Mouse (Mus musculus) megakaryocyte, adult 5-6 weeks (primary cell): ENCODE measurements around the gene Hoxc9. TPM values are rescaled to one million over a fixed set of nuclear protein-coding genes. Genes with fewer than 3 reads are reported as not detected.

Experiments used
- ATAC-seq: 2 replicates; pipeline ENCODE4 v1.8.0; 2016; ENCODE audit warnings: mild to moderate bottlenecking, inconsistent platforms; ENCODE audit not compliant: poor library complexity, severe bottlenecking
- total RNA-seq, 2 experiments: library from RNA; stranded (forward) in 1 of 2; stranded (reverse) in 1 of 2; fragments of 153-499, 151-499 nt in 1 of 2; fragments of 221-1000, 200-1000 nt in 1 of 2; gene quantifications; 2 replicates each; pipeline versions ENCODE4 v1.2.3 to v1.2.4; 2015 to 2017

The Hoxc9 gene
- total RNA-seq (2015) = not detected in 2 replicates
- not detected in 2 replicates for total RNA-seq (2017)

DNA sequence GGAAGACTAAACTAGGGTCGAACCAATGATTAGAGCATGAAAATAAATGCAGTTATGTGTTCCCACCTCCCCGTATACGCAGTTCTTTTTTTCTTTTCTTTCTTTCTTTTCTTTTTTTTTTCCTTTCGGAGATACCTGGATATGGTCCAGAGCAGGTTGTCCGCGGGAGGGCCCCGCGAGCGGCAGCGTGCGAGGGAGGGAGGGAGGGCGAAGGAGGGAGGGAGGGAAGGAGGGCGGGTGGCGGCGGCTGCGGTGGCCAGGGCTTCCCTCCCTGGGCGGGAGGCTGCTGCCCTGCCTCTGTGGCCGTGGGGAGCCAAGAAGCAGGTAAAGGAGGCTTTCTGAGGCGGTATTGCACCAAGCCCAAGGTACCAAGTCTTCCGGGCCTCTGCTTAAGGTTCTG lies at the start of gene Hoxc9:
Hoxc9 (plus strand) TSS at position 269 of the 400 bp plus-strand sequence.
- ATAC-seq = no peak

GRCm38 (mm10) chr15:102927032-102927645 lies 49.1 kb upstream of the Hoxc9 start:
- ATAC-seq = no peak

- no peak for ATAC-seq
These were observed 44.4 kb upstream of the Hoxc9 start for GRCm38 (mm10) chr15:102931706-102932358.

- ATAC-seq = no peak
These were observed 41.8 kb upstream of the Hoxc9 start for GRCm38 (mm10) chr15:102934438-102934837.

GRCm38 (mm10) chr15:102934897-102935296 lies 41.3 kb upstream of the Hoxc9 start:
- ATAC-seq = no peak

DNA sequence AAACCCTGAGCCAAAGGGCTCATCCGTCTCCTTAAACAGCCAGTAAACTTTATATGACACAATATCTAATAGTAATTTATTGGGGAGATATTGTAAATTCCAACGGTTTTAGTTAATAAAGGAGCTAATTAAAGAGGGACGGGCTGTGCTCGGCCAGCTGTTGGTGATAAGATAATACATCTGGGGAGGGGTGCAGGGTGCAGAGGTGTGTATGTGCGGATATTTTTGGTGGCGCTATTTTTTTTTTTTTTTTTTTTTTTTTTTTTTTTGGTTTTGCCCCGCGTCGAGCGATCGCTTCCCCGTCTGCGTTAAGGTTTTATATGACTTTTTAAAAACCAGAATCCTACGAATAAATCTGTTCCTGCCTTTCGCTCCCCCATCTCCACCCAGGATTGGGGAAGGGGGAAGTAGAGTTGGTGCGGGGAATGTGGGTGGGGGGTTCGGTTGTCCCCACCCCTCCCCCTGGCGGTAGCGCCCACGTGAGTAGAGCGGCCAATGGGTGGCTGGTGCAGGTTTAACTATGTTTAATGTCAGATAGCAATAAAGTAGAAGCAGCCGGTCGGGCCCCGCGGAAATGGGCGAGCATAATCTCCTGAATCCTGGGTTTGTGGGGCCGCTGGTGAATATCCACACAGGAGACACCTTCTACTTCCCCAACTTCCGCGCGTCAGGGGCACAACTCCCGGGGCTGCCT lies 39.8 kb upstream of the Hoxc9 start, which contains the start of gene Hoxc12:
Hoxc12 (plus strand) TSS at position 479 of the 694 bp plus-strand sequence.
- no peak for ATAC-seq

- ATAC-seq = no peak
These were observed 39.1 kb upstream of the Hoxc9 start for GRCm38 (mm10) chr15:102937036-102937666.

GRCm38 (mm10) chr15:102939256-102940155 lies 36.7 kb upstream of the Hoxc9 start:
- no peak for ATAC-seq

DNA sequence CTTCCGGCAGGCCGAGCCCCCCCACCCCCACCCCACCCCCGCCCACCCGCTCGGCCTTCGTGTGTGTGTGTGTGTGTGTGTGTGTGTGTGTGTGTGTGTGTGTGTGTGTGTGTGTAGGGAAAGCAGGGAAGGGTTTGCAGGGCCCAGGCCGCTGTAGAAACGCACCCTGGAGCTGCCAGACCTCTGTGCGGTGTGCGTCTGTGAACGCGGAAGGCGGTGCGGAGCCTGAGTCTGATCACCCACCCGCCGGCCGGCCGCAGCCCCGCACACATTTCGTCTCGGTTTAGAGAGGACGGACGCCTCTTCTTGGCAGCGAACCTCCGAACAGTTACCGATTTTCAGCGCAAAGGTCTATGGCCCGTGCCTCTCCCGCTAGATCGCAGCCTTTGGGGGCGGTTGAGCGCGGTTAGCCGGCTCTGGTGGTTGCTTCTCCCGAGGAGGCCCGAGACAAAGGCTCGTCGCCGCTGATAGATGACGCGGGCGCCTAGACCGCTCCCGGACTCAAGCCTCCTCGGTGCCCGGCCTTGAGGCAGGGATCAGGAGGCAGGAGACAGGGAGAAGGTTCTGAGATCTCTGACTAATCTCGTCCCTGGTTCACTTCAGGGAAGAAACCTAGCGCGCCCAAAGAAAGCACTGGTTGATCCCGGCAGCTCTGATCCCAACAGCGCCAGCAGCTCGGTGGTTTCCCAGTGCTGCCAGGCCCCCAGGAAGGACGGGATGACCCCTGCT lies 33.3 kb upstream of the Hoxc9 start:
- no peak for ATAC-seq

- ATAC-seq = no peak
These were observed 32.8 kb upstream of the Hoxc9 start for GRCm38 (mm10) chr15:102943468-102943813.

DNA sequence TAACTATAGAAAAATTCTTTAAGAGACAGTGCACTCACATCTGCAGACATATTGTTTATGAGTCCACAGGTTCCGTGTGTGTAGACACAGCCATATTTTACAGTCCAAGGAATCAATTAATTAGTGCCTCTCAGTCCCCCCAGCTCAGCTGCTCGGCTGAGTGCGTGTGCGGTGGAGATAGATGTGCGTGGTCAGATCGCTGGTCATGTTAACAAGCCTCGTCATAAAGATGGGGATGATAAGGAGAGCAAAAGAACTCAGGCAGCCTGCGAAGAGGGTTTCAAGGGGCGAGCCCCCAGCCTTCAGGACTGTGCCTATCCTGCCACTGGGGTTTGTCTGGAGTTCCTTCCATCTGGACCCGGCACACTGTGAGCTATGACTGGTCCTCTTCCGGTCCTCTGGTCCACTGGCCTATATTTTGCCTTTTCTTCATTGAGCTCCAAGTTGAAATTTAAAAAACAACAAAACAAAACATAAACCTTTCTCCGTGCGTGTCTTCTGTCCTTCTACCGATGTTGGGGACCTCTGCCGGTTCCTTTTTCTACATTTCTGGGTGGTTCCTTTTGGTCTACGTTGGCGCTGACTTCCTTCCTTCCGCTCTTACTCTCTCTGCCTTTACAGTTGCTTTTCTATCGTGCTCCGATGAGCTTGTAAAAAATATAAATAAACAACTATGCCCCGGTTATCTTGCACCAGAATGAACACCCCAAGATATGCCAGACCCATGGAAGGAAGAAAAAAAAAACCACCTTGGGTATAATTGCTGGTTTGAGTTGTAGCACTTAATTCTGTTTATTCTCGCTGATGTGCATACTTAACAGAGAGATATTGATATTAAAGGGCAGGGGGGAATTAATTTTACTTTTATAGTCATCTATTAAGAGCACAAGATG lies 30.8 kb upstream of the Hoxc9 start:
- no peak for ATAC-seq

- ATAC-seq = no peak
These were observed 29.0 kb upstream of the Hoxc9 start for GRCm38 (mm10) chr15:102947276-102947675.

GRCm38 (mm10) chr15:102948842-102949241 lies 27.4 kb upstream of the Hoxc9 start:
- no peak for ATAC-seq

DNA sequence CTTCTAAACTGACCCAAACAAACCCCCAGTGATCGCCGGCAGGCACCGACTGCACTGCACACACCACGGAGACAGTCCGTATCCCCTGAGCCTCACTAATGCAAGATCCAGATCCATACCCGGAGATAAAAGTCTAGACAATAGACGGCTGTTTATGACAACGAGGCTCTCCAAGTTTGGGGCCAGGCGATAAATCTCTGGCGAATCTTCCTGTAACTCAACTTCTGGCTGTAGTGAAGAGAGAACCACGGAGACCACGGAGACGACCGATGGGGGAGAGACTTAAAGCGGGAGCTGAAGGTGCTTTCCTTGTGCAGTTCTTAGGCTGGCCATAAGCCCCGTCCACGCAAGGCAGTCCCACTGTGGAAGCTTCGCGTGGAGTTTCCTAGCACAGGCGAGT lies 26.5 kb upstream of the Hoxc9 start:
- no peak for ATAC-seq

- no peak for ATAC-seq
These were observed 25.4 kb upstream of the Hoxc9 start for GRCm38 (mm10) chr15:102950877-102951276.

GRCm38 (mm10) chr15:102953561-102953960 lies 22.7 kb upstream of the Hoxc9 start:
- no peak for ATAC-seq

GRCm38 (mm10) chr15:102954192-102955006 lies 21.8 kb upstream of the Hoxc9 start, which contains the start of gene Hoxc11:
Gene Hoxc11 (plus strand): TSS chr15:102954427.
- no peak for ATAC-seq

DNA sequence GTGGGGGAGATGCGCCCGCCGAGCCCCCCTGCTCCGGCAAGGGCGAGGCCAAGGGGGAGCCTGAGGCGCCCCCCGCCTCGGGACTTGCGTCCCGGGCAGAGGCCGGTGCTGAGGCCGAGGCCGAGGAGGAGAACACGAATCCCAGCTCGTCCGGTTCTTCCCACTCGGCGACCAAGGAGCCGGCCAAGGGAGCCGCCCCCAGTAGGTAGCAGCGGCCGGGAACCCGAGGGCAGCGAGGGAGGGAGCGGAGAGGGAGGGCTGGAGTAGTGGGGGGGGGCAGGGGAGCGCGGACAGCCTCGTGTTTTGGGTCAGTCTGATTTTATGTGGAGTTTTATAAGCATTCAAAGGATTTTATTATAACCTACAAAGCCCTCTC lies 21.2 kb upstream of the Hoxc9 start:
- ATAC-seq = no peak
